Mouse (Mus musculus) limb, embryonic 14.5 days (tissue): ENCODE data around the gene Tent5b. TPM values are rescaled to one million over a fixed set of nuclear protein-coding genes. Genes with fewer than 3 reads are reported as not detected.

Experiments
- ATAC-seq: fragments of 200-750 bp; cut with Nextera tagmentation; 2 replicates; pipeline ENCODE4 v1.8.0; 2017; ENCODE audit warnings: low read depth, moderate number of reproducible peaks, moderate TSS enrichment; ENCODE audit not compliant: low FRiP score
- DNase-seq: peaks from one replicate; pipeline ENCODE4 v3.0.0-alpha.2; 2015; ENCODE audit warnings: low spot score
- H3K27ac ChIP-seq: fragments of 300-500 bp; sonication (generic); replicated peaks from 2 replicates; pipeline ENCODE4 v1.5.1; 2014; ENCODE audit warnings: low read depth, mild to moderate bottlenecking, low read length, moderate library complexity, mixed read lengths
- H3K27me3 ChIP-seq: fragments of 300-500 bp; sonication (generic); 2 replicates; pipeline ENCODE4 v1.6.1; 2014; ENCODE audit warnings: low read length, mixed read lengths; ENCODE audit not compliant: control insufficient read depth, insufficient read depth
- H3K36me3 ChIP-seq: fragments of 300-500 bp; sonication (generic); 2 replicates; pipeline ENCODE4 v1.6.1; 2014; ENCODE audit warnings: mild to moderate bottlenecking, low read length, moderate library complexity, mixed read lengths; ENCODE audit not compliant: control insufficient read depth, insufficient read depth
- H3K4me1 ChIP-seq: fragments of 300-500 bp; sonication (generic); 2 replicates; pipeline ENCODE4 v1.6.1; 2014; ENCODE audit warnings: antibody characterized with exemption, low read length, mixed read lengths; ENCODE audit not compliant: control insufficient read depth, insufficient read depth
- H3K4me2 ChIP-seq: fragments of 300-500 bp; sonication (generic); replicated peaks from 2 replicates; pipeline ENCODE4 v1.6.1; 2014; ENCODE audit warnings: low read depth, mild to moderate bottlenecking, low read length, moderate library complexity; ENCODE audit not compliant: severe bottlenecking
- H3K4me3 ChIP-seq: fragments of 300-500 bp; sonication (generic); replicated peaks from 2 replicates; pipeline ENCODE4 v1.5.1; 2014; ENCODE audit warnings: low read length
- H3K9ac ChIP-seq: fragments of 300-500 bp; sonication (generic); 2 replicates; pipeline ENCODE4 v1.6.1; 2014; ENCODE audit warnings: mild to moderate bottlenecking, low read depth, low read length, moderate library complexity; ENCODE audit not compliant: severe bottlenecking
- H3K9me3 ChIP-seq: fragments of 300-500 bp; sonication (generic); 2 replicates; pipeline ENCODE4 v1.6.1; 2016; ENCODE audit warnings: low read length; ENCODE audit not compliant: control insufficient read depth
- POLR2A ChIP-seq: fragments of 200-500 bp; IDR thresholded peaks from 2 replicates; pipeline ENCODE4 v1.8.0; 2012; ENCODE audit warnings: inconsistent platforms, mild to moderate bottlenecking, moderate library complexity, borderline replicate concordance; ENCODE audit not compliant: insufficient read depth, insufficient read length; ENCODE audit errors: extremely low read depth
- WGBS: fragments of 180-500 bp; shearing (Covaris S2); extraction: QIAGEN DNeasy Blood & Tissue Kit; methylation state at CpG from one replicate; pipeline ENCODE4 v1.1.7; 2014; 5-methylcytosine and 5-hydroxymethylcytosine counted together
- polyA plus RNA-seq, 2 experiments: library from polyadenylated mRNA; depleted of rRNA in 1 of 2; stranded (reverse) in 1 of 2; unstranded in 1 of 2; fragments of >200 nt; fragmentation: Nextera tagmentation in 1 of 2; extraction: Ambion mirVana in 1 of 2; gene quantifications; 2 replicates each; pipeline versions ENCODE4 v1.2.1 to v1.2.3; 2012 to 2014

Gene Tent5b
- polyA plus RNA-seq, 2 experiments: 0.80 to 1.7 TPM

GRCm38 (mm10) chr4:133494432-133494831 lies 14.5 kb downstream of the Tent5b start:
- H3K27me3 ChIP-seq: peaks cover 41% of the 10 kb centered on the region
- H3K27ac ChIP-seq: no peak overlapping the region
- WGBS: 2% methylated on average over 12 of the region's 12 CpGs
- H3K4me2 ChIP-seq: peak overlapping the region; percentile 40
- ATAC-seq (no peak), DNase-seq (peak; percentile 82)
- H3K36me3 ChIP-seq: no peaks in the 10 kb centered on the region
- peaks cover 15% of the 10 kb centered on the region for H3K4me1 ChIP-seq
- no peak overlapping the region for H3K9ac ChIP-seq
- H3K9me3 ChIP-seq: no peaks in the 10 kb centered on the region
- TF ChIP-seq POLR2A: no peak
- H3K4me3 ChIP-seq: peak overlapping the region; percentile 16

- H3K4me1 ChIP-seq: peaks cover 15% of the 10 kb centered on the region
- H3K27ac ChIP-seq: no peak overlapping the region
- H3K4me2 ChIP-seq: no peak overlapping the region
- no peak for TF ChIP-seq POLR2A
- H3K4me3 ChIP-seq: no peak overlapping the region
- no peak overlapping the region for H3K9ac ChIP-seq
- ATAC-seq (no peak), DNase-seq (no peak)
- H3K27me3 ChIP-seq: peaks cover 45% of the 10 kb centered on the region
- 62% methylated on average over 4 of the region's 4 CpGs for WGBS
- H3K36me3 ChIP-seq: no peaks in the 10 kb centered on the region
- no peaks in the 10 kb centered on the region for H3K9me3 ChIP-seq
Observed at GRCm38 (mm10) chr4:133494867-133495266, 14.9 kb downstream of the Tent5b start.

- H3K9me3 ChIP-seq: no peaks in the 10 kb centered on the region
- 36% methylated on average over 7 of the region's 7 CpGs for WGBS
- peaks cover 52% of the 10 kb centered on the region for H3K27me3 ChIP-seq
- no peak overlapping the region for H3K4me3 ChIP-seq
- no peak overlapping the region for H3K4me2 ChIP-seq
- H3K4me1 ChIP-seq: peaks cover 15% of the 10 kb centered on the region
- H3K27ac ChIP-seq: no peak overlapping the region
- H3K36me3 ChIP-seq: no peaks in the 10 kb centered on the region
- TF ChIP-seq POLR2A: no peak
- no peak for DNase-seq
- ATAC-seq: no peak
- no peak overlapping the region for H3K9ac ChIP-seq
Observed at GRCm38 (mm10) chr4:133495711-133496110, 15.8 kb downstream of the Tent5b start.

GRCm38 (mm10) chr4:133496738-133497445 lies 17.0 kb downstream of the Tent5b start:
- ATAC-seq: no peak
- WGBS: 24% methylated on average over 6 of the region's 6 CpGs
- H3K36me3 ChIP-seq: no peaks in the 10 kb centered on the region
- H3K4me3 ChIP-seq: peak overlapping the region; percentile 66
- H3K4me2 ChIP-seq: peak overlapping the region; percentile 99
- peaks cover 15% of the 10 kb centered on the region for H3K4me1 ChIP-seq
- no peak overlapping the region for H3K9ac ChIP-seq
- no peak overlapping the region for H3K27ac ChIP-seq
- peaks cover 54% of the 10 kb centered on the region for H3K27me3 ChIP-seq
- no peaks in the 10 kb centered on the region for H3K9me3 ChIP-seq
- no peak for DNase-seq
- TF ChIP-seq POLR2A: no peak

- Histone ChIP-seq H3K9me3 (no peaks in the 10 kb centered on the region), H3K36me3 (no peaks in the 10 kb centered on the region), H3K27me3 (peaks cover 54% of the 10 kb centered on the region), H3K9ac (peak overlapping the region; percentile 68), H3K4me1 (peaks cover 15% of the 10 kb centered on the region), H3K27ac (no peak overlapping the region), H3K4me3 (peak overlapping the region; percentile 66), H3K4me2 (peak overlapping the region; percentile 99)
- under 1% methylated on average over 44 of the region's 70 CpGs for WGBS
- no peak for TF ChIP-seq POLR2A
- DNase-seq: no peak
- peak; percentile 6; the same call in 1 of the 2 replicates for ATAC-seq
Observed at GRCm38 (mm10) chr4:133497461-133498159, 17.7 kb downstream of the Tent5b start.
